Mouse (Mus musculus) brown adipose tissue, adult 24 weeks (tissue): ENCODE data around the gene Ltbp4. TPM values are rescaled to one million over a fixed set of nuclear protein-coding genes. Genes with fewer than 3 reads are reported as not detected.

Experiments used
- H3K27ac ChIP-seq: fragments of 200-500 bp; replicated peaks from 2 replicates; pipeline ENCODE4 v1.5.1; 2012; ENCODE audit warnings: low read depth, mild to moderate bottlenecking, low read length
- H3K4me1 ChIP-seq: fragments of 200-500 bp; 2 replicates; pipeline ENCODE4 v1.6.1; 2012; ENCODE audit warnings: low read length, mixed read lengths; ENCODE audit not compliant: control insufficient read depth, insufficient read depth, insufficient read length
- H3K4me3 ChIP-seq: fragments of 200-500 bp; 2 replicates; pipeline ENCODE4 v1.5.1; 2012; ENCODE audit warnings: low read depth, mild to moderate bottlenecking, low read length, moderate library complexity; ENCODE audit not compliant: insufficient read depth
- polyA plus RNA-seq: library from polyadenylated mRNA; stranded (reverse); fragments of >200 nt; gene quantifications from 2 replicates; pipeline ENCODE4 v1.2.4, GENCODE M21; 2012; ENCODE audit not compliant: missing spikeins, insufficient read depth, insufficient read length

Ltbp4 gene
- 22.8 and 25.9 TPM in 2 replicates for polyA plus RNA-seq

DNA sequence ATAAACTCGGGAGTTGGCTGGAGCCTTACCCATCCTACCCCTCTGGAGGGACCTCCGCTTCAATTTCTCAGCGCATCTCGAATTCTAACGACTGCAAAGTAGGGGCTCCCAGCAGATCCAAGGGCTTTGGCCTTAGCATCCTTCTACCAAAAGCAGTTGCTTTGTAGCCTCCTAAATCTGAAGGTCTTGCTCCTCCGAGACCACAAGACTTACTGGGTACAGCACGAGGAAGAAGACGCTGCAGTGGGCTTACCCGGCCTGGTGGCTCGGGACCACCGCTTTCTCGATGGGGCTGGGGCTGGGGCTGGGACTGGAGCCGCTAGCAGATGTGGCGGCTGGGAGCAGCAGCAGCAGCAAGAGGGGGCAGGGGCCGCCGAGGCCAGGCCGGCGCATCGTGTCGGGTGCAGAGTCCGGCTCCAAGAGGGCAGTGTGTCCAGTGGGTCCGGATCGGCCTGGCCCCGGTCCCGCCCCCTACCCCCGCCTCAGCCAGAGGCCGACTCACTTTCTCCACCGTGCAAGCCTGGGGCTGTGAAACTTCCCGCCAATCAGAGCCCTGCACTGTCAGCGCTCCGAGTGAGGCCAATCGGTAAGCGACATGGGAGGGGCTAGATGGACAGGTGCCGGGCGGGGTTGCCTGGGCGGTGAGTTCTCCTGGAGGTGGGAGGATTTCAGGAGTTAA, at the start of gene Ltbp4:
Gene Ltbp4 (minus strand): TSS at position 518 of the 679 bp plus-strand sequence.
- H3K4me3 ChIP-seq = no peak within 1 kb of the TSS; the same call in 1 of the 2 replicates
- no peak within 1 kb of the TSS for H3K27ac ChIP-seq
- H3K4me1 ChIP-seq = no peaks in the 10 kb centered on the region

GRCm38 (mm10) chr7:27384731-27385130, 47.2 kb upstream of the Ltbp4 start:
- Histone ChIP-seq H3K4me3 (no peak overlapping the region), H3K27ac (no peak overlapping the region), H3K4me1 (no peaks in the 10 kb centered on the region)

- Histone ChIP-seq H3K4me1 (no peaks in the 10 kb centered on the region), H3K27ac (no peak overlapping the region), H3K4me3 (no peak overlapping the region)
Observed at GRCm38 (mm10) chr7:27384134-27384533, 46.6 kb upstream of the Ltbp4 start.

- Histone ChIP-seq H3K4me3 (no peak overlapping the region), H3K4me1 (no peaks in the 10 kb centered on the region), H3K27ac (no peak overlapping the region)
Observed at GRCm38 (mm10) chr7:27383233-27383632, 45.7 kb upstream of the Ltbp4 start.

GRCm38 (mm10) chr7:27381560-27381959, 44.1 kb upstream of the Ltbp4 start:
- H3K4me3 ChIP-seq = no peak overlapping the region
- no peak overlapping the region for H3K27ac ChIP-seq
- no peaks in the 10 kb centered on the region for H3K4me1 ChIP-seq

DNA sequence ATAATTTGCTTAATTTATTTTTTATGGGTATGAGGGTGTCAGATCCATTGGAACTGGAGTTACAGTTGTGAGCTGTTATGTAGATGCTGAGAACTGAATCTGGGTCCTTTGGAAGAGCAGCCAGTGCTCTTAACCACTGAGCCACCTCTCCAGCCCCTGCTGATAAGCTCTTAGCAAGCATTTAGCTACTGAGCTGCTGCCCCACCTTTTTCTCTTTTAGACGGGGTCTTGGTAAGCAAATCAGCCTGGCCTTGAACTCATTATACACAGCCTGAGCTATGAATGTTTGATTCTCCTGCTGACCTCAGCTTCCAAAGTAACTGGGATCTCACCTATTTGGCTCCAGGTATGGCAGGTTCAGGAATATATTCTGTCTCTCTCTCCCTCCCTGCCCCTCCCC, 43.5 kb upstream of the Ltbp4 start:
- no peak overlapping the region for H3K27ac ChIP-seq

DNA sequence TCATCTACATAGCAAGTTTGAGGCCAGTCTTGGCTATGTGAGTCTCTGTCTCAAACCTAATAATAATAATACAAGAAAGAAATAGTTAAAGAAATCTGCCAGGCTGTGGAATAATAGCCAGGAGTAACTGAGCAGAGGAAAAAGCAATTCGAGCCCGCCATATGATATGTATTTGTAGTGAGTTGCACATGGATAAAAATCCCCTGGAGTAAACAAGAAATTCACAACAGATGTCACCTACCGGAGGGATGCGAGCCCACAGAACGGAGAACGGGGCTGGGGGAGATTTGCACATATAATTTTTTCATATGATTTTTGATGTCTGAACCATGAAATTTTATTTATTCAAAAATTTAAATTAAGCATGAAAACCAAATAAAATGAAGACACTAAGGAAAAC, 42.3 kb upstream of the Ltbp4 start:
- H3K4me3 ChIP-seq = no peak overlapping the region
- H3K27ac ChIP-seq = no peak overlapping the region
- H3K4me1 ChIP-seq = no peaks in the 10 kb centered on the region

More for the DNA sequence above, 43.5 kb upstream of the Ltbp4 start:
- no peak overlapping the region for H3K4me3 ChIP-seq
- H3K4me1 ChIP-seq = no peaks in the 10 kb centered on the region

DNA sequence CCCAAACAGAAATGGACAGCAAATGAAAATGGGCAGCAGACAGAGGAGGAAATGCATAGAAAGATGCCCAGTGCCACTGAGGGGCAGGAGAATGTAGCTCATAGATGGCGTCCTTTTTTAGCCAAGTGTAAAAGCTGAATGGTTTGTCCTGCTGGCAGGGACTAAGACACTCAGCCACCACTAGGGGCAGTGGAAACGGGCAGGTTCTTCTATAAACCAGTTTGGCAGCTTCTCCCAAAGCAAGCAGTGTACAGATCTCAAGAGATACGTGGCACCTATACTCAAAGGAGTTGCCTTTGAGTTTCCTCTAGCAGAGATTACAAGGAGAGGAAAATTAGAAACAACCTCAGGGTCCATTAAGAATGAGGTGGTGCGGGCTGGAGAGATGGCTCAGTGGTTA, 40.9 kb upstream of the Ltbp4 start:
- Histone ChIP-seq H3K4me3 (no peak overlapping the region), H3K4me1 (no peaks in the 10 kb centered on the region), H3K27ac (no peak overlapping the region)

GRCm38 (mm10) chr7:27375274-27375673, 37.8 kb upstream of the Ltbp4 start:
- Histone ChIP-seq H3K4me3 (no peak overlapping the region), H3K27ac (no peak overlapping the region), H3K4me1 (no peaks in the 10 kb centered on the region)

DNA sequence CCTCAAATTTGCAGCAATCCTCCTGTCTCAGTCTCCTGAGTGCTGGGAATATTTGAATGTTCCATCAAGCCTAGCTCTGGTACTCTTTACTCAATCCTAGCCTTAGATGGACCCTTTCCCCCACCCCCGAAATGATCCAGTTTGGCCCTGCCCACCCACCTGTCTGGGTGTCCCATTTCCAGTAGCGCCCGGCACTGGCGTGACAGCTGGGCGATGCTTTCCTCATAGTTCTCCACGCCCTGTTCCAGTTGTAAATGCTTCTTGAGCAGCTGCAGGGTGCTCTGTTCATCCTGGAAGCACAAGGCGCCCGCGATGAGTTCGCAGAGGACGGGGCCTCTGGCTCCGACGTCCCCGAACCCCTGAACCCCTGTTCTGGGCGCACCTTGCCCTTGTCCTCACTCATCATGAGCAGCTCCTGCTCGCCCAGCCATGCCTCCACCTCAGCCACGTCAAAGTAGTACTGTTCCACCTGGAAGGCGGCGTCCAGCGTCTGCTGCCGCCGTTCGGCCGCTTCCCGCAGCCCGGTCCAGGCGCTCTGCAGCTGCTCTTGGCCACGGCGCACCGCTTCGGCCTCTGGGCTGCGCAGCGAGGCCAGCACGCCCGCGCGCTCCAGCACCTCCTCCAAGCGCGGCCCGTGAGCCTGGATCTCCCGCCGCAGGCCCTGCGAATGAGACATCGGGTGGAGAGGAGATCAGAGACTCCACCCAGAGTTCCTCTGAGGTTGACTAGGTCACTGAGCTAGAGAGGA, 34.4 kb upstream of the Ltbp4 start:
- H3K27ac ChIP-seq = no peak overlapping the region
- no peaks in the 10 kb centered on the region for H3K4me1 ChIP-seq
- H3K4me3 ChIP-seq = no peak overlapping the region

DNA sequence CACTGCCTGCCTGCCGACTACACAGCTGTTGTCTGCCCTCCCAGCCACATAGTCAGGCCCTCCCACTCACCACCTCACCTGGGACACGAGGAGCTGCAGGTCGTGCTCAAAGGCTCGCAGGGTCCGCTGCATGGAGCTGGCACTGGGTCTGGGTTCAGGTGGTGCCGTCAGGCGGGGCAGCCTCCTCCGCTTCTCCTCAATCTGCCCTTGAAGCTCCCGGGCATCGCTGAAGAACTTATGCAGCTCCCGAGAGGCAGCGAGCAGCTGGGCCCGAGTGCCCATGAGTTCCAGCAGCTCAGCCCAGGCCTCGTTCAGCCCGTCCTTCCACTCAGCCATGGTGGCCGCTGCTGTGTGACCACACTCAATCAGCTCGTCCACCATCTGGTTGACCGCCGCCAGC, 31.6 kb upstream of the Ltbp4 start:
- Histone ChIP-seq H3K27ac (no peak overlapping the region), H3K4me3 (no peak overlapping the region), H3K4me1 (no peaks in the 10 kb centered on the region)

DNA sequence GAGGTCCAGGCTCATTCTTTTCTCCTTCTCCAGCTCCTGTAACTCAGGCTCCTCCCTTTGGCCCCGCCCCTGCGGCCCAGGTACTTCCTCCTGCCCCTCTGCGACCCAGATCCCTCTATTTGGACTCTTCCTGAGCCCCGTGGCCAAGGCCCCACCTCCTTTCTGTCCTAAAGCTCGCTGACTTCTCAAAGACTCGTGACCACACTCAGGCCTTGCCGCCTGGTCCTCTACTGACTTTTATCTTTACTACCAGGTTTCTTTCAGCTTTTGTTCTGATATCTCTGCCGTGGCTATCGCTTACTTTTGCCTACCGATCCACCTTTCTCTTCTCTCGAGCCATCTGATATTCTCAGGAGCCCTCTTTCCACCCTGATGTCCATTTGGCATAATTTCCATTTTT, 30.5 kb upstream of the Ltbp4 start:
- Histone ChIP-seq H3K4me1 (no peaks in the 10 kb centered on the region), H3K4me3 (no peak overlapping the region), H3K27ac (no peak overlapping the region)

- no peak overlapping the region for H3K4me3 ChIP-seq
- H3K27ac ChIP-seq = no peak overlapping the region
- H3K4me1 ChIP-seq = no peaks in the 10 kb centered on the region
Observed at GRCm38 (mm10) chr7:27366082-27366844, 28.8 kb upstream of the Ltbp4 start.

DNA sequence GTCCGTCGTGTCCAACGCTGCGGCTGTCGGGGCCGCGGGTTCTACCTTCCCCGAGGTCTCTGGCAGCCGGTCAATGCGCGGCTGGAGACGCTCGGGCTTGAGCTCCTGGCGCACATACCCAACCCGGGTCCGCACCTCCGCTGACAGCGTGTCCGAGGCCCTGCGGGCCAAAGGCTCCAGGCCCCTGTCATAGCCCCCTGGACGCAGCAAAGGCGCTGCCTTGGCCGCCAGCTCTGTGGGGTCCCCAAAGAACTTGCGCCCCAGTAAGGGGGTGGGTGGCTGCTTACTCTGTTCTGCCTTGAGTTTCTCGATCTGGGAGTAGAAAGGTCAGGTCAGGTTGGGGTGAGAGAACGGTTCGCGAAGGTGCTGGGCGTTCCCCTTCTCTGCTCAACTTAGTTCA, 26.9 kb upstream of the Ltbp4 start:
- Histone ChIP-seq H3K27ac (no peak overlapping the region), H3K4me1 (no peaks in the 10 kb centered on the region), H3K4me3 (peak overlapping the region; percentile 29)

DNA sequence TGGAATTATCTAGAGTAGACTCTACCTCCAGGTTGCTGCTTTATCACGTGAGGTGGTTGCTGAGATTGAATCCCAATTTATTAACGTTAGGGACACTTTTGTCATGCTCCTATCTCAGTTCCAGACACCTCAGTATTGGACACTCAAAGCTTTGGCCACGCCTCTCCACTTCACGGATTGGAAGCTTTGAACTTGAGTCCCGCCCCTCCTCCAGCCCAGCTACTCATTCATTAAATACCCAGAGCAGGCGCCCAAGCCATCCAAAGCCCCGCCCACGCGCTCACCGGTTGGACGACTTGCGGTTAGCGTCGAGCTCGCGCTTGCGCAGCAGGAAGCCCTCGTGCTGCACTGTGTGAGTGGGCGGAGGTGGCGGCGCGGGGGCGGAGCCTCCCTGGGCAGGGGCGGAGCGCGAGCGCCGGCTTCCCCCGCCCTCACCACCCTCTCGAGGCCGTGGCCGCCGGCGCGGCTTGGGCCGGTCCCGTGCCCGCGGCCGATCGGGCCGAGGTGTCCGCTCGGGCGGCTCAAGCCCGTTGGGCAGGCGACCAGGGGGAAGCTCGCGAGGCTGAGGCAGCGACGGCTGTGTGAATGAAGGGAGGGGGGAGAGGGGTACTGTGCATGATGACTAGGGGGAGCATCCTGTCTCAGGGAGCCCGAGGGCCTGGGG, 23.9 kb upstream of the Ltbp4 start:
- Histone ChIP-seq H3K4me3 (peak overlapping the region; percentile 57), H3K27ac (no peak overlapping the region), H3K4me1 (peaks cover under 1% of the 10 kb centered on the region; the same call in 1 of the 2 replicates)
